Mouse (Mus musculus) kidney, adult 2 months (tissue): Measurements from ENCODE around the gene Zpr1. TPM values are rescaled to one million over a fixed set of nuclear protein-coding genes. Genes with fewer than 3 reads are reported as not detected.

Source experiments
- DNase-seq: peaks from one replicate; pipeline ENCODE4 v3.0.0; 2021
- H3K27ac ChIP-seq: fragments of 200-500 bp; 2 replicates; pipeline ENCODE4 v1.5.1; 2012; ENCODE audit warnings: low read depth, low read length, control low read depth, inconsistent platforms; ENCODE audit not compliant: insufficient read depth
- H3K27me3 ChIP-seq: fragments of 200-500 bp; replicated peaks from 2 replicates; pipeline ENCODE4 v1.6.1; 2012; ENCODE audit warnings: mild to moderate bottlenecking, moderate library complexity, low read length, inconsistent platforms; ENCODE audit not compliant: control insufficient read depth, insufficient read depth
- H3K36me3 ChIP-seq: fragments of 200-500 bp; 2 replicates; pipeline ENCODE4 v1.6.1; 2012; ENCODE audit warnings: mild to moderate bottlenecking, moderate library complexity, low read length, inconsistent platforms; ENCODE audit not compliant: control insufficient read depth, insufficient read depth
- H3K4me1 ChIP-seq: fragments of 200-500 bp; 2 replicates; pipeline ENCODE4 v1.6.1; 2011; ENCODE audit warnings: low read length; ENCODE audit not compliant: control insufficient read depth, insufficient read depth
- H3K4me3 ChIP-seq: fragments of 200-500 bp; 2 replicates; pipeline ENCODE4 v1.5.1; 2011; ENCODE audit warnings: mild to moderate bottlenecking, low read depth, low read length, control low read depth; ENCODE audit not compliant: insufficient read depth
- CTCF ChIP-seq: fragments of 200-500 bp; conservative IDR thresholded peaks from 2 replicates; pipeline ENCODE4 v1.5.1; 2011; ENCODE audit warnings: low read depth, mild to moderate bottlenecking, control low read depth, low read length, moderate library complexity, mixed read lengths; ENCODE audit not compliant: insufficient read depth, insufficient read length
- POLR2A ChIP-seq: fragments of 200-500 bp; IDR thresholded peaks from one replicate; pipeline ENCODE4 v1.6.1; 2011; ENCODE audit warnings: low read depth, low read length, control low read depth
- WGBS: fragments of 180-500 bp; shearing (Covaris S2); methylation state at CpG from one replicate; pipeline ENCODE4 v1.1.7; 2018; 5-methylcytosine and 5-hydroxymethylcytosine counted together
- polyA plus RNA-seq: library from polyadenylated mRNA; depleted of rRNA; stranded (reverse); fragments of >200 nt; gene quantifications from 2 replicates; pipeline ENCODE4 v1.2.3, GENCODE M21; 2012; rRNA removed

Zpr1 gene
- polyA plus RNA-seq, 1 experiment: 16.6 TPM

DNA sequence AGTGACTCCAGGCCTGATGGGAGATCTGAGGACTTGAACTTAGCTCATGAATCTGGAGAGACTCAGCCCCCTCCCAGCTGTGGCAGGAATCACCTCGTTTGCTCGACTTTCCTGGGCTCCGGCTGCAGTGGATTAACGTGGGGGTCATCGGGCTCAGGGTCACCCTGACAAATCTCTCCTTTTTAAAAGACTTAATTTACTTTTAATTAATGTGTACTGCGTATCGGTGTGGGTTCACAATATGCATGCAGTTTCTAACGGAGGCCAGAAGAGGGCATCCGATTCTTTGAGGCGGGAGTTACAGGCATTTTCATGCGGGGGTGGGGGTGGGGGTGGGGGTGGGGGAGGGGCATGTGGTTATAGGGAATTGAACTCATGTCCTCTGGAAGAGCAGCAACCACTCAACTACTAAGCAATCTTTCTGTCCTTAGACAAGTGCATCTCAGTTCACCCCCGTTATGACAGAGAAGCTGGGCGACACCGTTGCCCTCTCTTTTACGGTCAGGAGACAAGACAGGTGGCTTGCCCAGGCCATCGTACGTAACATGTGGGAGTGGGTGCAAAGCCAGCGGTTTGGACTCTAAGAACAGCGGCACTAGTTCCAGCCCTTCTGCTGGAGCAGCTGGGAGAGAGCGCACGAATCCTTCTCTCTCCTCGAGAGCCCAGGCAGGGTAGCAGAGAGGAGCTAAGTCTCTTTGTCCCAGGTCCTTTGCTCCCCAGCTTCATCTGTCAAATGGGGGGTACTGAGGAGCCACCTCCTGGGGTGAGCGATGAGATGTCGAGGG is 57.1 kb downstream of the Zpr1 start:
- TF ChIP-seq POLR2A: no peak
- no peak for TF ChIP-seq CTCF
- WGBS: 42% methylated on average over 24 of the region's 24 CpGs
- H3K27me3 ChIP-seq: no peaks in the 10 kb centered on the region
- DNase-seq: no peak
- H3K4me1 ChIP-seq: no peaks in the 10 kb centered on the region
- no peak overlapping the region for H3K4me3 ChIP-seq
- H3K36me3 ChIP-seq: no peaks in the 10 kb centered on the region
- H3K27ac ChIP-seq: no peak overlapping the region

DNA sequence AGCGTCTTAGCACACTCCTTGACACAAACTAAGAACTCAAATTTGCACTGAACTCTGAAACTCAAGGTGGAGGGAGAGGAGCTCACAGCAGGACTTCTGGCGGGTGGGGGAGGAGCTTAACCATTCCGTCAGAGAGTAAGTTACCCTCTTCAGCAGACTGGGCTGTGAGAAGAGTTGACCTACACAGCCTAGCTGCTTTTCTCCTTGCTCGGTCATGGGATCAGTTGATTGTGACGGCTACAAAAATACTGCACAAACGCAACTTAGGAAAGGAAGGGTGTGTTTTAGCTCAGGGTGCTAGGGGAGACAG is 57.7 kb downstream of the Zpr1 start:
- 57% methylated on average over 6 of the region's 6 CpGs for WGBS
- Histone ChIP-seq H3K36me3 (no peaks in the 10 kb centered on the region), H3K4me1 (no peaks in the 10 kb centered on the region), H3K27me3 (no peaks in the 10 kb centered on the region), H3K4me3 (no peak overlapping the region), H3K27ac (no peak overlapping the region)
- no peak for DNase-seq
- TF ChIP-seq POLR2A: no peak
- TF ChIP-seq CTCF: no peak

DNA sequence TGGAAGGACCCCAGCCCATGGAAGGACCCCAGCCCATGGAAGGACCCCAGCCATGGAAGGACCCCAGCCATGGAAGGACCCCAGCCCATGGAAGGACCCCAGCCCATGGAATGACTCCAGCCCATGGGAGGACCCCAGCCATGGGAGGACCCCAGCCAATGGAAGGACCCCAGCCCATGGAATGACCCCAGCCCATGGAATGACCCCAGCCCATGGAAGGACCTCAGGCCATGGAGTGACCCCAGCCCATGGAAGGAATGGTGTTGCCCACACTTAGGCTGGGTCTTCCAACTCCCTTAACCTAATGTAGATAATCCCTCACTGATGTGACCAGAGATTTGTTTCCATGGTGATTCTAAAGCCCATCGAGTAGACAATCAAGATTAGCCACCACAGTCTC is 58.4 kb downstream of the Zpr1 start:
- WGBS: 89% methylated on average over 1 of the region's 1 CpGs

More for the DNA sequence above, 58.4 kb downstream of the Zpr1 start:
- Histone ChIP-seq H3K27me3 (no peaks in the 10 kb centered on the region), H3K27ac (no peak overlapping the region), H3K4me3 (no peak overlapping the region), H3K4me1 (no peaks in the 10 kb centered on the region), H3K36me3 (no peaks in the 10 kb centered on the region)
- no peak for DNase-seq
- TF ChIP-seq POLR2A: no peak
- TF ChIP-seq CTCF: no peak

Other genes with a start within 250 kb of the Zpr1 start
- gene Apoa1, start 44.5 kb upstream of the Zpr1 start, polyA plus RNA-seq: 1.0 and 1.2 TPM in 2 replicates
- 39.2 and 43.8 TPM in 2 replicates for gene Apoc3, start 37.4 kb upstream of the Zpr1 start, polyA plus RNA-seq
- 5.7 and 6.9 TPM in 2 replicates for gene Apoa4, start 32.4 kb upstream of the Zpr1 start, polyA plus RNA-seq
- 0.16 TPM in 1 of 2 replicates, not detected in the other for gene Apoa5, start 4.4 kb upstream of the Zpr1 start, polyA plus RNA-seq
- 7.1 and 7.8 TPM in 2 replicates for gene Bud13, start 9.9 kb downstream of the Zpr1 start, polyA plus RNA-seq
- not detected in 2 replicates for gene 4931429L15Rik, start 46.9 kb downstream of the Zpr1 start, polyA plus RNA-seq